Mouse (Mus musculus): ENCODE data around the gene Ltbp2. TPM values are rescaled to one million over a fixed set of nuclear protein-coding genes. Genes with fewer than 3 reads are reported as not detected.

Ltbp2 gene
- polyA plus RNA-seq, 1 experiment from 2014 or later, result 0.33 TPM

DNA sequence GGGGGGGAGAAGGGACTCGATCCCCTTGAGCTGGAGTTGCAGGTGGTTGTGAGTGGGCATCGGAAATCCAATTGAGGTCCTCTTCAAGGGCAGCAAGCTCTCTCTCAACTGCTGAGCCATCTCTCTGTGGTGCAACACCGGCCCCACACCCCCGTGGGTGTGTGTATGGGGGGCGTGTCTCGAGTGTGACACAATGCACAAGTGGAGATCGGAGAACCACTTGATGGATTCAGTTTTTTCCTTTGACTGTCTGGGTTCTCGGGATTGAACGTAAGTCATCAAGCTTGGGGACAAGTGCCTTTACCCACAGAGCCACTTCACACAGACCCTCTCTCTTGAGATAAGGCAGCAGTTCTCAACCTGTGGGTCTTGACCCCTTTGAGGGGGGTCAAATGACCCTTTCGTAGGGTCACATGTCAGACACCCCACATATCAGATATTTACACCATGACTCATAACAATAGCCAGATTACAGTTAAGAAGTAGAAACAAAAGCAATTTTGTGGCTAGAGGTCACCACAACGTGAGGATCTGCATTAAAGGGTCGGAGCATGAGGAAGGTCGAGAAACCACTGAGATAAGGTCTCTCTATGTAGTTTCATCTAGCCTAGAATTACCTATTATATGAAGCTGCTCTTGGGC lies 112.6 kb downstream of the Ltbp2 start:
- H3K27me3 ChIP-seq (replicated peaks), result no peaks in the 10 kb centered on the region
- no peaks in the 10 kb centered on the region for H3K9me3 ChIP-seq
- H3K9ac ChIP-seq, result no peak overlapping the region
- peaks cover 39% of the 10 kb centered on the region for H3K36me3 ChIP-seq
- H3K4me2 ChIP-seq (replicated peaks), result no peak overlapping the region
- ATAC-seq (ENCODE audit: low FRiP score, low read depth), result no peak
- WGBS, result 94% methylated on average over 13 of the region's 13 CpGs
- no peak overlapping the region for H3K4me3 ChIP-seq
- no peaks in the 10 kb centered on the region for H3K4me1 ChIP-seq
- H3K27ac ChIP-seq, result no peak overlapping the region

DNA sequence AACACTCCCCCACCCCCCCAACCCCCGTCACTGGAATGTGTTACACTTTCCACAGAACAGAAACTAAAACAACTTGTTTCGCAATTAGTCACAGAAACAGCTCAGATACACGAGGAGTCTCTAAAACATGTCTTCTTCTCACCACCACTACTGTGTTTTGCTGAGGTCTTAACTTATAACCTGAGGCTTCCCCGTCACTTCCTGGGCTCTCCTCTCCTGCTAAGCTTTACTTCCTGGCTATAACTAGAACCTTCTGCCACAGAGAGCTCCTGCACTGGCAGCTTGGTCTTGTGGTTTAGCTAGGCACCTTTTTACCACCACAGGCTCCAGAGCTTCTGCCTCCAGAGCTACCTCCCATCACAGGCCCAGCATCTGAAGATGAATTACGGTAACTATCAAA lies 113.8 kb downstream of the Ltbp2 start:
- peaks cover 51% of the 10 kb centered on the region for H3K36me3 ChIP-seq
- no peaks in the 10 kb centered on the region for H3K27me3 ChIP-seq (replicated peaks)
- H3K9me3 ChIP-seq, result no peaks in the 10 kb centered on the region
- H3K9ac ChIP-seq, result no peak overlapping the region
- H3K4me3 ChIP-seq, result no peak overlapping the region
- H3K4me1 ChIP-seq, result no peaks in the 10 kb centered on the region
- no peak overlapping the region for H3K4me2 ChIP-seq (replicated peaks)
- H3K27ac ChIP-seq, result no peak overlapping the region
- 90% methylated on average over 5 of the region's 5 CpGs for WGBS
- ATAC-seq (ENCODE audit: low FRiP score, low read depth), result no peak

- Histone ChIP-seq H3K27me3 (replicated peaks) (no peaks in the 10 kb centered on the region), H3K4me3 (no peak overlapping the region), H3K36me3 (peaks cover 57% of the 10 kb centered on the region), H3K9me3 (no peaks in the 10 kb centered on the region), H3K4me1 (no peaks in the 10 kb centered on the region), H3K9ac (no peak overlapping the region), H3K4me2 (replicated peaks) (no peak overlapping the region), H3K27ac (no peak overlapping the region)
- WGBS, result 78% methylated on average over 2 of the region's 2 CpGs
- no peak for ATAC-seq (ENCODE audit: low FRiP score, low read depth)
Observed at GRCm38 (mm10) chr12:84759063-84759462, 117.3 kb downstream of the Ltbp2 start.

- Histone ChIP-seq H3K27ac (no peak overlapping the region), H3K4me3 (no peak overlapping the region), H3K4me1 (peaks cover 16% of the 10 kb centered on the region), H3K9ac (no peak overlapping the region), H3K4me2 (replicated peaks) (no peak overlapping the region), H3K9me3 (no peaks in the 10 kb centered on the region), H3K27me3 (replicated peaks) (no peaks in the 10 kb centered on the region), H3K36me3 (peaks cover 45% of the 10 kb centered on the region)
- ATAC-seq (ENCODE audit: low FRiP score, low read depth), result no peak
- WGBS, result 93% methylated on average over 10 of the region's 10 CpGs
Observed at GRCm38 (mm10) chr12:84756016-84756415, 120.3 kb downstream of the Ltbp2 start.

DNA sequence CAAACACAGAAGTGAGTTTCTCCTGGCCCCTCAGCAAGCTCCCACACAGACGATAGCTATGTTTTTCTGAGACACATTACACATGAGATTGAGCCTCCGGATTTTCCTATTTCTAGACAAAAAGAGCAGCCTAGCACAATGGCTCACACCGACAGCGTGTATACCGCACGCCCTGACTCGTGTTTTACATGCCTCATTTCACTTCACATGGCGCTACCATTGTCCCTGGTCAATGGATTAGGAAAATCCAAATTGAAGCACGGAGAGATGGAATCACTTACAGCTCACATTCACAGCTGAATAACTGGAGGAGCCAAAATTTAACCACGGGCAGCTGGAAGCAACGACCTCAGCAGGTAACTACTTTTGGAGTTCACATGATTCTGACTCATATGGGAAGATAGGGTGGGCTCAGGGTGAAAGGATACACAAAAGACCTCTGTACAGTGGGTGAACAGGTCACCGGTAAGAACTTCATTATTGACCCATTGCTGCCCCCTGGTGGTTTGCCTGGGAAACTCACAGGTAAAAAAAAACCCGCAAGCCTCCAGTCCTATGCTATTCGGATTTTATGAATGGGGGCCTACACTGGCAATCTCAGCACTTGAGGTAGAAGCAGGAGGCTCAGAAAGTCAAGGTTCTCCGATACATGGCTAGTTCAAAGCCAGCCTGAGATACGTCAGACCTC lies 121.2 kb downstream of the Ltbp2 start:
- Histone ChIP-seq H3K27ac (no peak overlapping the region), H3K9ac (no peak overlapping the region), H3K4me3 (no peak overlapping the region), H3K4me1 (peaks cover 21% of the 10 kb centered on the region), H3K36me3 (peaks cover 39% of the 10 kb centered on the region), H3K4me2 (replicated peaks) (no peak overlapping the region), H3K27me3 (replicated peaks) (no peaks in the 10 kb centered on the region), H3K9me3 (no peaks in the 10 kb centered on the region)
- ATAC-seq (ENCODE audit: low FRiP score, low read depth), result 0 out of 2 replicates have a peak, but pooled peaks have one; percentile 19
- whole genome bisulfite sequencing, result 35% methylated on average over 16 of the region's 16 CpGs

DNA sequence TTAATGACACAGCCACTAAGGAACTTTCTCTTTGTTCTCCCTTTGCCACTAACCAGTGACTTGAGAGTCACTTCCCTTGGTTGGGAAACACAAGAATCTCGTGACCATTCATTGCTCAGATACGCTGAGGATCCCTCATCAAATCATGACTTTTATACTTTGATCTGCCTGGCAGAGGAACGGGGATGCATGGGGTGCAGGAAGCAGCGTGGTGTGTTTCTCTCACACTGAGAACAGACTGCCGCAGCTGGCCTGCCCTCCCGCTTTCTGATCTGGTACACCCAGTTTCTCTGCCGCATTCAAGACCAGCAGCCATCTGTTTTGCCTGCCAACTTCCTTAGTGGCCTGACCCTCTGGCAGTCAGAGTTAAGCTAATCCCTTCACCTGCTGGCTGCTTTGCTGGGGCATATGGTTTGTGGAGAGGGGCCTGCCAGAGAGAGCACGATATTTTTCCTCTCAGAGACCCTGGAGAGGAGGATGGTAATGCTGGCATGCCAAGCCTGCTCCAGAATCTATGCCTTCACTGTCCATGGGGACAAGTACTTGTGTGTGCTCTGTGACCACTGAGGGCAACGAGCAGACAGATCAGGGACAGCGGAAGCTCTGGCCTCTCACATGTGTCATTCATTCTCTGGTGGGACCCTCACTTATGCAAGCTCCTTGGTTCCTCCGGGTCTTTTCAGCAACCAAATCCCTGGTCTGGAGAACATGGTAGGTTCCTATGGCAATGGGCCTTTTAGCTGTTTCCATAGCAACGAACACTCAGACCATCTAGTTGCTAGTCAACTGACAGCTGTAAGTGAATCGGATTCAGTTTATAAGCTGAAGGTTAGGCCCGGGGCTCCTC lies 124.0 kb downstream of the Ltbp2 start:
- no peak overlapping the region for H3K27ac ChIP-seq
- 27% methylated on average over 14 of the region's 14 CpGs for WGBS
- no peak overlapping the region; the same call in 1 of the 2 replicates for H3K4me2 ChIP-seq (replicated peaks)
- H3K9ac ChIP-seq, result 0 out of 2 replicates have a peak overlapping the region, but pooled peaks have one; percentile 3
- H3K4me3 ChIP-seq, result no peak overlapping the region
- no peaks in the 10 kb centered on the region for H3K27me3 ChIP-seq (replicated peaks)
- peaks cover 21% of the 10 kb centered on the region for H3K4me1 ChIP-seq
- H3K9me3 ChIP-seq, result no peaks in the 10 kb centered on the region
- peak; percentile 52 for ATAC-seq (ENCODE audit: low FRiP score, low read depth)
- H3K36me3 ChIP-seq, result peaks cover 16% of the 10 kb centered on the region

DNA sequence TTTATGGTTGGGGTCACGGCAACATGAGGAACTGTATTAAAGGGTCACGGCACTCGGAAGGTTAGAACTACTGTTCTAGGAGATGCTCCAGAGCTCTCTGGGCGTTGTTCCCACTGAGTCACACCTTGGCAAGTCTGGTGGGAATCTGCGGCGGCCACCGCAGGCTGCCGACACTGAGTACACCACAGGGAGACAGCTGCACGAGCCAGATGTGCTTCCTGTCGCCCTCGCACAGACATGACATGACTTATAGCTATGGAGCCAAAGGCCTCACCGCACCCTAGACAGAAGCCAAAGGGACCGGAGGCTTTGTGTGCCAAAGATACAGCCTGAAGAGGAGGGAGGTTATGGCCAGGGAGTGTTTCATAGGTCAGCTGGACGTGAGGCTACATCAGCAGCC lies 125.7 kb downstream of the Ltbp2 start:
- Histone ChIP-seq H3K4me3 (no peak overlapping the region), H3K27ac (no peak overlapping the region), H3K4me1 (peaks cover 21% of the 10 kb centered on the region), H3K27me3 (replicated peaks) (no peaks in the 10 kb centered on the region), H3K36me3 (peaks cover under 1% of the 10 kb centered on the region; the same call in 1 of the 2 replicates), H3K4me2 (replicated peaks) (no peak overlapping the region), H3K9me3 (no peaks in the 10 kb centered on the region), H3K9ac (no peak overlapping the region)
- no peak for ATAC-seq (ENCODE audit: low FRiP score, low read depth)
- 54% methylated on average over 14 of the region's 14 CpGs for WGBS

GRCm38 (mm10) chr12:84748134-84748533 lies 128.2 kb downstream of the Ltbp2 start:
- no peak for ATAC-seq (ENCODE audit: low FRiP score, low read depth)
- Histone ChIP-seq H3K36me3 (no peaks in the 10 kb centered on the region), H3K9me3 (no peaks in the 10 kb centered on the region), H3K4me2 (replicated peaks) (no peak overlapping the region), H3K27ac (no peak overlapping the region), H3K9ac (no peak overlapping the region), H3K27me3 (replicated peaks) (no peaks in the 10 kb centered on the region), H3K4me3 (no peak overlapping the region), H3K4me1 (peaks cover 16% of the 10 kb centered on the region)
- 74% methylated on average over 3 of the region's 3 CpGs for WGBS

- Histone ChIP-seq H3K9ac (no peak overlapping the region), H3K36me3 (no peaks in the 10 kb centered on the region), H3K27me3 (replicated peaks) (no peaks in the 10 kb centered on the region), H3K4me2 (replicated peaks) (no peak overlapping the region), H3K4me1 (0 out of 2 replicates have a peak, but pooled peaks cover 3% of the 10 kb centered on the region), H3K4me3 (no peak overlapping the region), H3K9me3 (no peaks in the 10 kb centered on the region), H3K27ac (no peak overlapping the region)
- no peak for ATAC-seq (ENCODE audit: low FRiP score, low read depth)
- 72% methylated on average over 4 of the region's 4 CpGs for WGBS
Observed at GRCm38 (mm10) chr12:84745700-84746099, 130.6 kb downstream of the Ltbp2 start.

- Histone ChIP-seq H3K4me2 (replicated peaks) (no peak overlapping the region), H3K4me1 (no peaks in the 10 kb centered on the region), H3K9me3 (no peaks in the 10 kb centered on the region), H3K27ac (no peak overlapping the region), H3K9ac (no peak overlapping the region), H3K27me3 (replicated peaks) (no peaks in the 10 kb centered on the region), H3K36me3 (no peaks in the 10 kb centered on the region), H3K4me3 (no peak overlapping the region)
- ATAC-seq (ENCODE audit: low FRiP score, low read depth), result no peak
- 88% methylated on average over 10 of the region's 10 CpGs for WGBS
Observed at GRCm38 (mm10) chr12:84743496-84743895, 132.8 kb downstream of the Ltbp2 start.

DNA sequence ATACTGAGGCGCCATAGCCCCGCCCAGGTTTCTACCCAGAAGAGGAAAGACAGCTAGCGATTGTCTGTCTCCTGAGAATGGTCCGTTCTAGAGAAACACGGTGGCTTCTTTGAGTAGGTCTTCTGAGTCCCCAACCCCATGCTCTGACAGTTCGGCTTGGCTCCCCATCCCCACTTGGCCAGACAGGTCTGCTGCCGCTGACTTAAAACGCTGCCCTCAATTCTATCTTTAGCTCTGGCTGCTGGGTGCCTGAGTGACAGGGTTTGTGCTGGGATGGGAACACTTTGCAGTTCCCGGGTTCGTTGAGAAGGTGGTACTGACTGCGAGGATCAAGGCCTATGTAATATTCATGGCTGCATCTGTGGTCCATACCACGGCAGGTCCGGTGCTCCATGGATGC lies 143.0 kb downstream of the Ltbp2 start:
- H3K27me3 ChIP-seq (replicated peaks), result no peaks in the 10 kb centered on the region
- H3K36me3 ChIP-seq, result no peaks in the 10 kb centered on the region
- no peaks in the 10 kb centered on the region for H3K4me1 ChIP-seq
- ATAC-seq (ENCODE audit: low FRiP score, low read depth), result no peak
- no peak overlapping the region for H3K9ac ChIP-seq
- 80% methylated on average over 13 of the region's 13 CpGs for WGBS
- no peak overlapping the region for H3K4me3 ChIP-seq
- no peak overlapping the region for H3K27ac ChIP-seq
- no peak overlapping the region for H3K4me2 ChIP-seq (replicated peaks)
- H3K9me3 ChIP-seq, result no peaks in the 10 kb centered on the region
